Mouse (Mus musculus) Patski (cell line): ENCODE measurements around the gene Arcn1. TPM values are rescaled to one million over a fixed set of nuclear protein-coding genes. Genes with fewer than 3 reads are reported as not detected.

ENCODE experiments used
- ATAC-seq: fragments of 100-300 bp; one replicate; pipeline ENCODE4 v1.8.0; 2021
- CTCF ChIA-PET: fragments of 350-600 bp; sonication (Branson Sonifier 250); formaldehyde crosslinking; loops from one replicate; lab custom pipeline; 2022; ENCODE audit warnings: inconsistent platforms; lab: Charles Lee
- POLR2A ChIA-PET: fragments of 350-600 bp; sonication (Branson Sonifier 250); formaldehyde crosslinking; loops from one replicate; lab custom pipeline; 2022; ENCODE audit warnings: antibody characterized with exemption, inconsistent platforms; lab: Charles Lee
- DNase-seq: peaks from one replicate; pipeline ENCODE4 v3.0.0-alpha.2; 2011; ENCODE audit warnings: low read depth, low spot score
- H3K27me3 ChIP-seq: fragments of 371-371 bp; one replicate; pipeline ENCODE4 v1.5.1; 2021
- CTCF ChIP-seq: fragments of 100-300 bp; IDR thresholded peaks from one replicate; pipeline ENCODE4 v1.5.1; 2021
- in situ Hi-C: fragments of 300-500 bp; cut with MboI; formaldehyde crosslinking; loops from 3 replicates; pipeline ENCODE4 v1.11.1; 2018; ENCODE audit warnings: low pct_unique_long_range_greater_than_20kb, mixed read lengths
- polyA plus RNA-seq: library from polyadenylated mRNA; unstranded; gene quantifications from one replicate; pipeline ENCODE4 v1.2.3, GENCODE M21; 2021

The Arcn1 gene
- polyA plus RNA-seq, 1 experiment from 2014 or later = 142 TPM

DNA sequence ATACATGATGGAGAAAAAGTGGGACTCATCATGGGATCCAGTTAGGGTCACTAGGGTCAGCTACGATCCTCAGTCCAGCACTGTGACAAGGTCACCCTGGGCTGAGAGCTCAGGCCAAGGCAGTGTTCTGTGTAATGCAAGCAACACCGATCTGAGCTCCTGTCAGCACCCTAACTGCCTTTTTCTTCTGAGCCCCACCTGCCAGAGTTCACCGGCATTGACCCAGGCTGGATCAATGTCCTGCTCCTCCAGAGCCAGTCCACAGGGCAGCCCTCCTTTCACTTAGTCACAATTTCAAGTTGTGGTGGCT is 45.8 kb downstream of the Arcn1 start:
- no peaks in the 10 kb centered on the region for H3K27me3 ChIP-seq
- ATAC-seq = no peak
- POLR2A ChIA-PET = interaction anchor here (0.8 to 2.0 kb wide), 2 partner anchors 12 to 14 kb away, joined by 5 to 11 read pairs; partner anchors contain the start of gene Phldb1
- no peak for TF ChIP-seq CTCF
- CTCF ChIA-PET = interaction anchor here (1.1 to 4.3 kb wide), 5 partner anchors 8 to 69 kb away, joined by 3 to 12 read pairs (median 4); no protein-coding TSS in a partner anchor
- DNase-seq = no peak
- in situ Hi-C loops = no loop called here

DNA sequence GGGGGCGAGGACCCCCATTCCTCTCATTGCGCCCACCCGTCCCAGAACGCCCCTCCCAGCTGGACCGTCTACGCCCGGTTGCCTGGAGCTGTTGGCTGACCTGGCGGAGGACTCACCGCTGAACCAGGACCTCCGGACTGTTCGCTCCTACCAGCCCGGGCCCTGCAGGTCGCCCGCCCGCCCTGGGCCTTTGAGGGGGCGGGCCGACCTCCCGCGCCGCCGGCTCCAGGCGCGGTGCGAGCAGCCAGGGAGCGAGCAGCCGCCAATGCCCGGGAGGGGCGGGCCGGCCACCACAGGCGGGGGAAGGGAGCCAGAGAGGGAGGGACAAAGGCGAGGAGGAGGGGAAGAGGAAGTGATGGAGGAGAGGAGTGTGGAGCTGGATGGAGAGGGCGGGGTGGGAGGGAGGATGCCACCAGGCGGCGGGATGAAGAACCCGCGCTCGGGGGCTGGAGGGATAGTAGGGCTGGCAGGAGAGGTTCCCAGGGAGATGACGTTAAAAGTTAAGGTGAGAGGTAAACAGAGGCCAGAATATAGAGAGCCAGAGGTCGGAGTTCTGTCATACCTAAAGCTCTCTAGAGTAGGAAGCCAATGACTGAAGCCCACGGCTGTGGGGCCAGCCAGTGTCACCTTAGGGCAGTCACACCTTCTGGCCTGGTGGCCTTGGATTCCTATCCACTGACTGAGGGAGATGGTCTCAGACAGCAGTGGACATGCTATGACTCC is 46.3 kb downstream of the Arcn1 start:
- CTCF ChIA-PET = interaction anchor here (0.9 to 4.3 kb wide), 6 partner anchors 9 to 68 kb away, joined by 3 to 12 read pairs (median 4); no protein-coding TSS in a partner anchor
- no peak for TF ChIP-seq CTCF
- H3K27me3 ChIP-seq = no peaks in the 10 kb centered on the region
- DNase-seq (no peak), ATAC-seq (peak; percentile 68)
- POLR2A ChIA-PET = interaction anchor here (0.8 to 2.0 kb wide), 4 partner anchors 12 to 19 kb away, joined by 3 to 11 read pairs (median 6); partner anchors contain the start of gene Phldb1
- in situ Hi-C loops = no loop called here

DNA sequence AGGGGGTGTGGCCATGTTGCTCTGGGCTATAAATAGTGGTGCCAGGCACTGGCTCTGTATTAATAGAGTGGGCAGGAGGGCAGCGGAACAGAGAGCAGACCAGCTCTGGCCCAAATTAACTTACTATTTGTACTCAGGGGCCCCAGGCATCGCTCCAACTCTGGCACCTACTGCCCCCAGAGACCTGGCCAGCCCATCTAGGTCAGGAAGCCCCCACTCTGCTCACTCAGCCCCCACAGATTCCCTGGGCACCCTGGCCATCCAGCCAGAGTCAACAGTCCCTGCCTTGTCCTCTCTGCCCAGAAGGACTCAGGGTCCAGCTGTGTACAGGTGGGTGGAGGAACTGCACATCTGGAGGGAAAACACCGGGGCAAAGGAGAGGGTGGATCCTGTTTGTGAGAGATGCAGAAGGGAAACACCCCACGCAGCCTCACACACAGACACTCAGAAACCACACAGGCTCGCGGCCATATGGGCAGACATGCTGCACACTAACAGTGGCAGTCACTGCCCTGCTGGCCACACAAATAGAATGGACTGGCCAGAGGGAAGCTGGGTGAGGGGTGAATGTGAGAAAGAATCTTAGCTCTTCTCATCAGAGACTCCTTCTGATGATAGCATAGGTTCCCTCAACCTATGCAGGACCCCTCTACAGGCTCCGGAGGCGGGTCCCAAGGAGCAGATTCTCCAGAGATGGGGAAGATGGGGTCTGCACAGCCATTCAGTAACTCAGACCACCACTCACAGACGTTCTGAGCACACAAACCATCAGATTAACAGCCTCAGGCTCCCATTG is 47.1 kb downstream of the Arcn1 start:
- ATAC-seq = no peak
- no peaks in the 10 kb centered on the region for H3K27me3 ChIP-seq
- CTCF ChIA-PET = interaction anchor here (0.7 to 4.3 kb wide), 6 partner anchors 10 to 68 kb away, joined by 3 to 12 read pairs (median 4); no protein-coding TSS in a partner anchor
- POLR2A ChIA-PET = interaction anchor here (1.2 to 2.0 kb wide), 4 partner anchors 11 to 18 kb away, joined by 3 to 11 read pairs (median 4); partner anchors contain the start of gene Phldb1
- in situ Hi-C loops = no loop called here
- DNase-seq = no peak
- TF ChIP-seq CTCF = no peak

DNA sequence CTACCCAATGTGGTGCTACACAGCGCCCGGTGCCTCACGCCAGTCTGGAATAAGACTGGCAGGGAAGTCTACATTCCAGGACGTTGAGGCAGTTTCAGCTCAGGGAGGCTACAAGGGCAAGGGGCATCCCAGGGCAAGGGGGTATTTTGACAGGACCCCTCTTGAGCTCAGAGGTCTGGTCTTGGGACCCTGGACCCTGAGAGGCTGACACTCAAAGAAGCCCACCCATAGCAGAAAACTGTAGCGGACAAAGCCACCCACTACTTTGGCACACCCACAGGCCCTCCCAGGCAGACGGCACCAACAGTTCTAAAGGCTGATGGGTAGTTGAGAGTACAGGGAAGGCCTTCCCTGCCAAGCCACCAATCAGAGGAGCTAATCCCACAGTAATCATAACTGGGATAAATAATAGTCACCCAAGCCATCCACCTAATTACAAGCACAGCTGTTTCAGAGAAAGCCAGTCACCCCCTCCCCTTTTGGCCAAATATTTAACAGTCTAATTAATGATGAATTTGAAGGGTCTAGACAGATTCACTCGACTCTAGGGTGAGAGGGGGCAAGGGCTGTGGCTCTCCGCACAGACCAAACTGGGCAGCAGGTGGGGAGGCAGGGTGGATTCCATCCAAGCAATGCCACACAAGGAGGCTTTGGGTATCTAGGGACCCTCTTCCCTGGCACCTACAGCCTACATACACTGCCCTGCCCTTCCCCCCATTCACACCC is 47.9 kb downstream of the Arcn1 start:
- no peak for TF ChIP-seq CTCF
- no peak for ATAC-seq
- in situ Hi-C loops = no loop called here
- H3K27me3 ChIP-seq = no peaks in the 10 kb centered on the region
- no peak for DNase-seq
- ChIA-PET CTCF (interaction anchor here (1.2 to 4.3 kb wide), 4 partner anchors 10 to 34 kb away, joined by 3 to 12 read pairs (median 6); no protein-coding TSS in a partner anchor), POLR2A (interaction anchor here (1.2 to 3.0 kb wide), 4 partner anchors 10 to 18 kb away, joined by 3 to 11 read pairs (median 4); no protein-coding TSS in a partner anchor)

DNA sequence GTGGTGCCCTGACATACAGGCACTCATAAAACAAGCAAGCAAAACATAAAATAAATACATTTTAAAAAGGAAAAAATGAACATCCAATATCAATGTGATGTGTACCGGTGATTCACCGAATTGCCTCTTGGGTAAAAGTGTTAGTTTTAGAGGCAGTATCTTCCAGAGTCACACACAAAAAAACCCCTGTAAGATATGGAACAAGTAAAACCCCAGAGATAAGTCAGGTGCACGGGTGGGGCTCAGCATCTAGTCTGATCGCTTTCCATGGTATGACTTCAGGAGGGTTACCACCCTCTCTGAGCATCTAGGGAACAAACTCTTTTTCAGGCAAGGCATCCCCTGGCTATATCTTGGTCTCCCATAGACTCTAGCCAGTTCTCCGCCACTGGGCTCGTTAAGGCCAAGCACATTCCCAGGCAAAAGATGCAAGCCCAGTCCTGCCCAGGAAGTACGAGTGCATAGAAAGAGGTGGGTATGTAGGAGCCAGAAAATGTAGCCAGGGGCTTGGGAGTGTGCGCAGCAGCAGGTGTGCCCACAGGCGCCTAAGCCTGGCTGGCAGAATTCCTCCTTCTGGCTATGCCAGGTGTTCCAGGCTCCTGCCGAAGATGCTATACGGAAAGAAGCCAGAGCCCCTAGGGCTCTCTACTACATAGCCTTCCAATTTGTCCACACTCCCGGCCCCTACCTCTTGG is 48.6 kb downstream of the Arcn1 start:
- ATAC-seq (no peak), DNase-seq (no peak)
- in situ Hi-C loops = no loop called here
- no peaks in the 10 kb centered on the region for H3K27me3 ChIP-seq
- POLR2A ChIA-PET = interaction anchor here (1.0 to 3.0 kb wide), 3 partner anchors 10 to 18 kb away, joined by 5 to 11 read pairs (median 6); no protein-coding TSS in a partner anchor
- no peak for TF ChIP-seq CTCF
- CTCF ChIA-PET = interaction anchor here (1.2 to 4.3 kb wide), 7 partner anchors 8 to 33 kb away, joined by 3 to 12 read pairs (median 6); partner anchors contain the start of gene Phldb1

DNA sequence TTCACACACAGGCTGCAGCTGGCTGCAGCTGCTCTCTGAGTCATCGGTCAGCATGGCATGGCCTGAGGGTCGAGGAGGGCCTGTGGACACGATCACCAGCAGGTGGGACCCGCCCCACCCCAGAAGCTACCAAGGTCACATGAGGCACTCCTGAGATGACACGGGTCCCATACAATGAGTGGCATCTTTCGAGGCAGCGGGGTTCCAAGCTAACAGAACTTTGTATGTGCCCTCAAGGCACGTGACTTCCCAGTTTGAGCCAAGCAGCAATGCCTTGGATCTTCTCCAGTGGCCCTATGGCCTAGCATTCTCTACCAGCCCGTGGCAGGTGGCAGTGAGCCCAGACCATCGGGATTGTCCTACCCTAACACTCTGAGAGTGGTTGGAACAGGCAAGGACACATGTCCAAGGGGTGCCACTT is 49.8 kb downstream of the Arcn1 start:
- in situ Hi-C loops = no loop called here
- CTCF ChIA-PET = interaction anchor here (1.2 to 2.2 kb wide), 6 partner anchors 8 to 50 kb away, joined by 3 to 9 read pairs (median 5); partner anchors contain the start of genes Arcn1, Ift46 and Phldb1
- ATAC-seq (no peak), DNase-seq (no peak)
- no peak for TF ChIP-seq CTCF
- POLR2A ChIA-PET = interaction anchor here (3.0 kb wide), 1 partner anchor 16 kb away, joined by 11 read pairs; no protein-coding TSS in a partner anchor
- H3K27me3 ChIP-seq = no peaks in the 10 kb centered on the region

DNA sequence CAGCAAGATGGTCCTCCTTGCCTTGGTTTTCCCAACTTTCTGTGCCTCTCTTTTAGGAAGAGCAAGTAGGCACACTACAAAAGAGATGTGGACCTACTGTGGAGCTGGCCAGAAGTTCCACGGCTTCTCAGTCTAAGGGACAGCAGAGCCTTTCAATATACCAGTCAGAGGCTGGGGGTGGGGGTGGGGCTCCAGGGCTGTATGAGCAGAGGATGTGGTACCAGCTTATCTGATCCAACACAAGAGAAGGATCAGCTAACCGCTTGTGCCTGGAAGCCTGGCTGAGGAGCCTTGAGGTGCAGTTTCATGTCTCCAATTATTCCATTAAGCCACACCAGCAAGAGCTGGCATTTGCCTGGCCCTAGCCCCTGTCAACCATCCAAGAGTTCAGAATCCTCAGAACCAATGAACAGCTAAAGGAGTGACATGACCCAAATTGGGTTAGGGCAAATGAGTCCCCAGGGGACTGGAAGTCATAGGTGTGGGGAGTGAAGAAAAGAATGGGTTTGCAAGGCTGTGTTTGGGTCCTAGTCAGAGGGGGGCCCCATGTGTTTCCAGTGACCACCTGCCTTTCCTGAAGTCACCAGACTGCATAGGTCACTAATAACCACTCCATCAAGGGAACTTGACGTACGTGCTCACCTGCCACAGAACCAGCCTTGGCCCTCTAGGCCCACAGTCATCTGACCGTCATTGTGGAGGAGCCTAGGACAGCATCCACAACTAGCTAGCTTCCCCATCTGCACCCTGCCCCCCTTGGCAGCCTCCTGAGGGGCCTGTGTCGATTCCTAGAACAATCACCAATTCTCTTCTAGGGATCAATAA is 50.4 kb downstream of the Arcn1 start:
- in situ Hi-C loops = no loop called here
- no peak for TF ChIP-seq CTCF
- ATAC-seq = no peak
- no peak for DNase-seq
- ChIA-PET CTCF (interaction anchor here (0.5 to 2.2 kb wide), 5 partner anchors 8 to 173 kb away, joined by 3 to 9 read pairs (median 4); partner anchors contain the start of genes Arcn1 and Ift46), POLR2A (interaction anchor here (0.6 to 3.0 kb wide), 2 partner anchors 16 to 87 kb away, joined by 3 to 11 read pairs; no protein-coding TSS in a partner anchor)
- no peaks in the 10 kb centered on the region for H3K27me3 ChIP-seq

DNA sequence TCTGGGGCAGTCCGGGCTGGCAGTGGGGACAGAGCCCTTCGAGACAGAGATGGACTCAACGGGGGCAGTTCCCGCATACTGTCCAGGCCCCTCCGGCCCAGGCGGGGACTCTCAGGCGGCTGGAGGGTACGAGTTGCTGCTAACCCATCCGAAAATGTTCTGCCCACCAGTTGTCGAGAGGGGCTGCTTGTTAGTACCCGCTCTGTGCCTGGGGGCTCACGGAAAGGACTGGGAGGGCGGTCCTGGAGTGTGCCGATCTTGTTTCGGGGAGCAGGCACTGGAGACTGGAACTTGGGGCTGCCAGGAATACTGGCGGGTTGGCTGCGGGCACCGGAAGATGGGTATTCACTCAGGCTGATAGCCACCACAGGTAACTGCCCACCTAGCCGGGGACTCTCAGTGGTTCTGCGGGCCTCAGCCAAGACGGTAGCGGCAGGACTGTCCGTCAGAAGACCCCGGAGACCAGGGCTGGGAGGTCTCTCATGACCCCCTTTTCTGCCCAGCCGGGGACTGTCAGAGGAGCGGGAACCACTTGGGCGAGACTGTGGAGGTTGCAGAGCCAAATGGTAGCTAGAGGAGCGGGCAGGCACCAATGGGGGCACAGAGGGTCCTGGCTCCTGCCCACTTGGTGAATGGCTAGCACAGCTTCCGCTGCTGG is 51.8 kb downstream of the Arcn1 start:
- DNase-seq (no peak), ATAC-seq (no peak)
- in situ Hi-C loops = no loop called here
- ChIA-PET CTCF (interaction anchor here (1.1 kb wide), 1 partner anchor 31 kb away, joined by 3 read pairs; no protein-coding TSS in a partner anchor), POLR2A (no interaction called here)
- TF ChIP-seq CTCF = no peak
- H3K27me3 ChIP-seq = no peaks in the 10 kb centered on the region
